Mouse (Mus musculus) forebrain, embryonic 16.5 days (tissue): ENCODE results near the gene Cyp1a1. TPM values are rescaled to one million over a fixed set of nuclear protein-coding genes. Genes with fewer than 3 reads are reported as not detected.

ENCODE experiments used
- ATAC-seq: fragments of 200-750 bp; cut with Nextera tagmentation; 2 replicates; pipeline ENCODE4 v1.8.0; 2017; ENCODE audit warnings: mild to moderate bottlenecking, moderate library complexity
- H3K27ac ChIP-seq: fragments of 300-500 bp; sonication (generic); 2 replicates; pipeline ENCODE4 v1.5.1; 2014; ENCODE audit warnings: low read length, control low read depth
- H3K27me3 ChIP-seq: fragments of 300-500 bp; sonication (generic); replicated peaks from 2 replicates; pipeline ENCODE4 v1.6.1; 2014; ENCODE audit warnings: low read length; ENCODE audit not compliant: control insufficient read depth, insufficient read depth
- H3K36me3 ChIP-seq: fragments of 300-500 bp; sonication (generic); 2 replicates; pipeline ENCODE4 v1.6.1; 2014; ENCODE audit not compliant: control insufficient read depth, insufficient read depth
- H3K4me1 ChIP-seq: fragments of 300-500 bp; sonication (generic); replicated peaks from 2 replicates; pipeline ENCODE4 v1.6.1; 2014; ENCODE audit warnings: low read length; ENCODE audit not compliant: control insufficient read depth, insufficient read depth
- H3K4me2 ChIP-seq: fragments of 300-500 bp; sonication (generic); 2 replicates; pipeline ENCODE4 v1.6.1; 2014; ENCODE audit warnings: mild to moderate bottlenecking, low read length, control low read depth
- H3K4me3 ChIP-seq: fragments of 300-500 bp; sonication (generic); replicated peaks from 2 replicates; pipeline ENCODE4 v1.5.1; 2014; ENCODE audit warnings: mild to moderate bottlenecking, low read length, control low read depth
- H3K9ac ChIP-seq: fragments of 300-500 bp; sonication (generic); replicated peaks from 2 replicates; pipeline ENCODE4 v1.6.1; 2014; ENCODE audit warnings: low read depth, low read length, control low read depth
- H3K9me3 ChIP-seq: fragments of 300-500 bp; sonication (generic); 2 replicates; pipeline ENCODE4 v1.6.1; 2016; ENCODE audit warnings: low read length; ENCODE audit not compliant: control insufficient read depth
- WGBS: fragments of 180-500 bp; shearing (Covaris S2); extraction: QIAGEN DNeasy Blood & Tissue Kit; methylation state at CpG from one replicate; pipeline ENCODE4 v1.1.7; 2014; 5-methylcytosine and 5-hydroxymethylcytosine counted together
- polyA plus RNA-seq: library from polyadenylated mRNA; unstranded; fragments of >200 nt; fragmentation: Nextera tagmentation; extraction: Ambion mirVana; gene quantifications from 2 replicates; pipeline ENCODE4 v1.2.1, GENCODE M21; 2015

Gene Cyp1a1
- polyA plus RNA-seq, 1 experiment from 2014 or later = 0.18 TPM

DNA sequence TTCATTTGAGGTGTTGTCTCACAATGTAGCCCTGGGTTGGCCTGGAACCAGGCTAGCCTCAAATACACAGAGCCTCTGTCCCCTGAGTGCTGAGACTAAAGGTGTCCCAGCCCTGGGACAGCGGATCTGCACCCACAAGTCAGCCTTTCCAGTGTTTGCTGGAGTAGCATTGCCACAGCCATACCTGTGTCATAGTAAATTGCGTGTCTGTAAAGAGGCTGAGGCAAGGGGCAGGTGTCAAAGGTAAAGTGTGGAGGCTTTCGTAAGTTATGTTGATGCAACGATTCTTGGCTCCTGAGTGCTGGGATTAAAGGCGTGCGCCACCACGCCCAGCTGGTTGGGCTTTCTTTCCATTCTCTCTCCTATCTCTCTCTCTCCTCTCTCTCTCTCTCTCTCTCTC is 23.1 kb upstream of the Cyp1a1 start:
- Histone ChIP-seq H3K36me3 (no peaks in the 10 kb centered on the region), H3K27me3 (no peaks in the 10 kb centered on the region), H3K4me1 (no peaks in the 10 kb centered on the region), H3K4me3 (no peak overlapping the region), H3K27ac (no peak overlapping the region), H3K4me2 (no peak overlapping the region), H3K9me3 (no peaks in the 10 kb centered on the region), H3K9ac (no peak overlapping the region)
- ATAC-seq = no peak
- 69% methylated on average over 7 of the region's 7 CpGs for WGBS

DNA sequence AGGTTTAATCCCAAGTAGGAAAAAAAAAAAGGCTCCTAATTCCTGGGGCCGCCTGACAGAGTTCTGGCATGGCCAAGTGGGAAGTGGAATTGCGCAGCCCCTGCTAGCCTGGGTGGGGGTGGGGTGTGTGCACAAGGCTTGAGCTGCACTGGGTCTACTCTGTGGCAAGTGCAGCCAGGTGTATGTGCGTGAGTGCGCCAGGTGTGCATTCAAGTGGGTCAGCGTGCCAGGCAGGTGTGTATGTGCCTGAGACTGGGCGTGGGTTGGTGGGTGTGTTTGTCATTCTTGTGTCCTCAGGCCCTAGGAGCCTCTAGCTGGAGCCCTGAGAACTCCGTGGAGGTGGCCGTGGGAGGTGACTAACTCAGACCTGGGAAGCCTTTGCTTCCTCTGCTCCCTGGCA is 21.2 kb upstream of the Cyp1a1 start:
- WGBS = 85% methylated on average over 8 of the region's 8 CpGs
- H3K4me2 ChIP-seq = no peak overlapping the region

DNA sequence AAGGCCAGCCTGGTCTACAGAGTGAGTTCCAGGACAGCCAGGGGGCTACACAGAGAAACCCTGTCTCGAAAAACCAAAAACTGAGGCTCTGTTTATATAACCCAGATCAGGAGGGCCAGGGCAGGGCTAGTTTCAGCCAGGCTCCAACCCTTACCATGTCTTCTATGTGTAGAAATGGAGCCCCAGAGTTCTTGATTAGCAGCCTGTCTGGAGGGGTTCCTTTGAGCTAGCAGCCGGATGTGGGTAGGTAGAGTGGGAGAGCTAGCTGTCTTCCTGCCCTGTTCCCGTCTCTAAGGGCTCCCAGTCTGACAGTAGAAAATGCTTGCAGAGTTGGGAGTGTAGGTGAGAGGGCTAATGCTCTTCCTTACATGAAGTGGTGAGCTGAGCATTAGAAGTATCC is 20.6 kb upstream of the Cyp1a1 start:
- Histone ChIP-seq H3K4me2 (no peak overlapping the region), H3K27me3 (no peaks in the 10 kb centered on the region), H3K4me1 (no peaks in the 10 kb centered on the region), H3K9me3 (no peaks in the 10 kb centered on the region), H3K4me3 (no peak overlapping the region), H3K27ac (no peak overlapping the region), H3K36me3 (no peaks in the 10 kb centered on the region), H3K9ac (no peak overlapping the region)
- 80% methylated on average over 3 of the region's 3 CpGs for WGBS
- no peak for ATAC-seq

More for the DNA sequence above, 21.2 kb upstream of the Cyp1a1 start:
- H3K27me3 ChIP-seq = no peaks in the 10 kb centered on the region
- H3K27ac ChIP-seq = no peak overlapping the region
- H3K9ac ChIP-seq = no peak overlapping the region
- no peaks in the 10 kb centered on the region for H3K9me3 ChIP-seq
- no peak overlapping the region for H3K4me3 ChIP-seq
- H3K36me3 ChIP-seq = no peaks in the 10 kb centered on the region
- ATAC-seq = no peak
- H3K4me1 ChIP-seq = no peaks in the 10 kb centered on the region

DNA sequence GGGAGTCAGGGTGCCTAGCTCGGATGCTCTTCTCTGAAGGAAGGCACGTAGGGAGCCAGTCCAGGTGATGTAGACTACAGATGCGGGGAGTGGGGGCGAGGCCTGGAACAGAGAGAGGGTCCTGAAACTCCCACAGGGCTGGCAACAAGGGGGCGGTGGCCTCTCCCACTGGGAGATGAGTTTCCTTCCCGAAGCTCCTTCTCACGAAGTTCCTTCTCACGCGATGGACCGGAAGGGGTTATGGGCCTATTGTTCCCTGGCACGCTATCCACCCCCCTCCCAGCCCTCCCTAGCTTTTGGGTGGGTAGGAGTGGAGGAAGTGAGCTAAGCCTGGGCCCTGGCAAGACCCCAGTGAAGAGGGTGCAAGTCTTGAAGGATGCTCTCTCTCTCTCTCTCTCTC is 19.9 kb upstream of the Cyp1a1 start:
- Histone ChIP-seq H3K36me3 (no peaks in the 10 kb centered on the region), H3K4me2 (no peak overlapping the region), H3K27ac (no peak overlapping the region), H3K27me3 (no peaks in the 10 kb centered on the region), H3K9ac (no peak overlapping the region), H3K9me3 (no peaks in the 10 kb centered on the region), H3K4me3 (no peak overlapping the region), H3K4me1 (no peaks in the 10 kb centered on the region)
- ATAC-seq = no peak
- WGBS = 62% methylated on average over 11 of the region's 11 CpGs

DNA sequence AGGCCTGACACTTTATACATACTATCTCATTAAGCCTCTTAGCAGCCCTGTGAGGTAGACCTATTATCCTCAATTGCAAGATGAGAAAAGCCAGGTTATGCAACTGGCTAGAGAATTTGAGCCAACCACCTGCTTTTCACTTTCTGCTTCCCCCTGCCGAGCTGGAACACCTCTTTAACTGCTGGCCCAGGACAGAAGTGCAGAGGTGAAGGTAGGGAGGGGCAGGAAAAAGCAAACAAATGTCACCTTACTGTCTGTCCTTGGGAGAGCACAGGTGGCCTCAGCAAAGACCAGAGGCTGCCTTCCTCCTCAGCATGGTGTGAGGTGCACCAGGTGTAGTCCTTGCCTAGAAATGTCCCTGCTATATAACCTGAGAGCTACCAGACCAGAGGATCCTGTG is 19.5 kb upstream of the Cyp1a1 start:
- 35% methylated on average over 1 of the region's 1 CpGs for WGBS

DNA sequence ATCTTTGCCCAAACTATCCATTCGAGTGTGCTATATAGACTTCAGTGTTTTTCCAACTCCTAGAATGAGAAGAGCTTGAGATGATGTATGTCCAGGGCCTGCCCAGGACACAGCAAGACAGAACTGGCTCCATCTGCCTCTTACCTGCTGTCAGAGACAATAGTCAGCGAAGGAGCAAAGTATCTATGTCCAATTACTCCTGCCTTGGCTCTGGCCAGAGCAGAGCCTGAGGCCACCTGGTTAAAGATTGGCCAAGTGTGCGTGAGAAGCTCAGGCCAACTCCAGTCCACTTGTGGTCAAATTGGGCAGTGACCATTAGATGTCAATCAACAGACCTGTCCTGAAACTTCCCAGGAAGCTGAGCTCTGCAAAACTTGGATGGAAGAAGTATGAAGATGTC is 18.2 kb upstream of the Cyp1a1 start:
- H3K4me2 ChIP-seq = no peak overlapping the region
- H3K27ac ChIP-seq = no peak overlapping the region
- no peaks in the 10 kb centered on the region for H3K36me3 ChIP-seq
- ATAC-seq = no peak
- H3K27me3 ChIP-seq = no peaks in the 10 kb centered on the region
- WGBS = 77% methylated on average over 3 of the region's 3 CpGs
- no peaks in the 10 kb centered on the region for H3K4me1 ChIP-seq
- H3K9me3 ChIP-seq = no peaks in the 10 kb centered on the region
- no peak overlapping the region for H3K4me3 ChIP-seq
- no peak overlapping the region for H3K9ac ChIP-seq

More for the DNA sequence above, 19.5 kb upstream of the Cyp1a1 start:
- Histone ChIP-seq H3K9me3 (no peaks in the 10 kb centered on the region), H3K27me3 (no peaks in the 10 kb centered on the region), H3K27ac (no peak overlapping the region), H3K4me1 (no peaks in the 10 kb centered on the region), H3K4me3 (no peak overlapping the region), H3K36me3 (no peaks in the 10 kb centered on the region), H3K4me2 (no peak overlapping the region), H3K9ac (no peak overlapping the region)
- no peak for ATAC-seq

DNA sequence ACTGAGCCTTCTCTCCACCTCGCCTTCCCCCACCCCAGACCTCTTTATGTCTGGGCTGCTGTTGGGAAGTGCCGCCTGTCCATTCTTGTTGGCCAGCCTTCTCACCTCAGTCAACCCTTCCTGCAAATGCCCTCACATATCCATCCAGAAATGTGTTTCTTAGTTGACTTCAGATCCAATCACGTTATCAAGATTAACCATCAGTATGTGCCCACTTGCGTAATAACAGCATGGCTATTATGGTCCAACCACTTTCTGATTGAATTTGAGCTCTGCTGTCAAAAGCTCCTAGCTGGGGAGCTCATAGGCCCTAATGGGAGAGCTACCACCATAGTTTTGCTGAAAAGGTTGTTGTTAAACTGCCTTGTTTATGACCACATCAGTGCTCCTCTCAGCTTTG is 16.7 kb upstream of the Cyp1a1 start:
- ATAC-seq = no peak
- Histone ChIP-seq H3K9ac (no peak overlapping the region), H3K4me3 (no peak overlapping the region), H3K4me1 (no peaks in the 10 kb centered on the region), H3K4me2 (no peak overlapping the region), H3K27me3 (no peaks in the 10 kb centered on the region), H3K27ac (no peak overlapping the region), H3K36me3 (no peaks in the 10 kb centered on the region), H3K9me3 (no peaks in the 10 kb centered on the region)
- WGBS = 88% methylated on average over 4 of the region's 4 CpGs

DNA sequence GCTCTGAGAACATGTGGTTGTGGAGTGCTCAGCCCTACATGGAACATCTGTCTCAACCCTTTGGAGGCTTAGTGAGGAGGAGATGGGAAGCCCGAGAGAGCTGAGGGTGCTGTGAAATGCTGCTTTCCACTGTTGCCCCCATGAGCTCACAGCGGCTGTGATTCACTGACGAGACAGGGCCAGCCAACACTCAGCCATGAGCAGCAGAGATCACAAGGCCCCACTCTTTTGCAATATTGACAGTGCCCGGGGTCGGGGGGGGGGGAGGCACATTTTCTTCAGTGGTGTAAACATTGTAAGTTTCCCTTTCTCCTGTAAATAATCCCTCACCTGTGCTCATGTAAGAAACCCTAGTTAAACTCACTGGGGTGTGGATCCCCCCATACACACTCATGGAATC is 16.2 kb upstream of the Cyp1a1 start:
- no peak overlapping the region for H3K27ac ChIP-seq
- no peaks in the 10 kb centered on the region for H3K36me3 ChIP-seq
- WGBS = 84% methylated on average over 5 of the region's 5 CpGs
- H3K27me3 ChIP-seq = no peaks in the 10 kb centered on the region; the same call in 1 of the 2 replicates
- H3K9ac ChIP-seq = no peak overlapping the region
- H3K4me3 ChIP-seq = no peak overlapping the region
- H3K4me2 ChIP-seq = no peak overlapping the region
- ATAC-seq = no peak
- H3K4me1 ChIP-seq = no peaks in the 10 kb centered on the region
- H3K9me3 ChIP-seq = no peaks in the 10 kb centered on the region

DNA sequence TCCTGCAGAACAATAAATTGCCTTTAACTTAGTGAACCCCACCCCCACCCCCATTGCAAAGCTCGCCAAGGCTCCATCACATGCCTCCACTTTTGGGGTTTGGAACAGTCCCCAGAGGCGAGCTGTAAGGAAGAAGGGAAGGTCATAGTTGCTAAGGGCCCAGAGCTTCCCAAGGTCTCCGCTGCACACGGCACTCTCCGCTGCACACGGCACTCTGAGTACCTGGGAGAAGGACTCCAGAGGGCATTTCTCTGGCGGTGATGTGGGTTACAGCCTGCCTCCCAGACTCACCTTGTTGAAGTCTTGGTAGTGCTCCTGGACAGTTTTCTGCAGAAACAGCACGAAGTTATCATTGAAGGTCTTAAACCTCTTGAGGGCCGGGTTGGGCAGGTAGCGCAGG is 6.3 kb upstream of the Cyp1a1 start:
- no peak overlapping the region for H3K4me2 ChIP-seq
- no peak for ATAC-seq
- H3K9me3 ChIP-seq = no peaks in the 10 kb centered on the region
- WGBS = 85% methylated on average over 10 of the region's 10 CpGs
- H3K36me3 ChIP-seq = no peaks in the 10 kb centered on the region
- no peak overlapping the region for H3K27ac ChIP-seq
- H3K27me3 ChIP-seq = no peaks in the 10 kb centered on the region; the same call in 1 of the 2 replicates
- no peak overlapping the region for H3K4me3 ChIP-seq
- no peak overlapping the region for H3K9ac ChIP-seq
- no peaks in the 10 kb centered on the region for H3K4me1 ChIP-seq

DNA sequence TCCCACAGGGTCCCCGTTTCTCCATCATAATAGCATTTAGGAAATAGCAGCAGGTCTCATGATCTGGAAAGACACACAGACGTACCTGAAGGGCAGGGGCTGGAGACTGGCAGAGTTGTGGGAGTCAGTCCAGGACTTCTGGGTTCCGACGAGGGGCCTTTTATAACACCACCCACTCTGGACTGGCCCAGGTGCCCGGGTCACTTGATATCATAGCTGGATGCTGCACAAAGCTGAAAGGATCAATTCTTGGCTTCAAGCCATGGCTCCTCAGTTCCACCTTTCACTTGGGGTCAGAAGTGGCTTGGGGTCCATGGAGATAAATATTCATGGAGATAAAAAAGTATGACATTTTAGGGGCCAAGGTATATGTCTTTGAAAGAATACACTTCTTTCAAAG is 4.2 kb upstream of the Cyp1a1 start, which contains the start of gene Cyp1a2:
Gene Cyp1a2, minus strand, starts transcription at position 184 of the 400 bp plus-strand sequence.
- WGBS = 72% methylated on average over 5 of the region's 5 CpGs

More for the DNA sequence above, 4.2 kb upstream of the Cyp1a1 start, which contains the start of gene Cyp1a2:
- Histone ChIP-seq H3K4me1 (no peaks in the 10 kb centered on the region), H3K27me3 (no peaks in the 10 kb centered on the region), H3K4me3 (no peak within 1 kb of the TSS), H3K9ac (no peak within 1 kb of the TSS), H3K9me3 (no peaks in the 10 kb centered on the region), H3K36me3 (no peaks in the 10 kb centered on the region), H3K4me2 (no peak within 1 kb of the TSS), H3K27ac (no peak within 1 kb of the TSS)
- no peak for ATAC-seq
